Mouse (Mus musculus) fat pad, adult 2 months (tissue): Measurements from ENCODE around the gene Dusp12.
A peak's percentile ranks its signal among the peaks of the same experiment; 100 is the strongest.

Experiments used
- DNase-seq: peaks from one replicate; pipeline ENCODE4 v3.0.0-alpha.2; 2011; ENCODE audit warnings: low read depth, low spot score; ENCODE audit errors: extremely low read depth

Dusp12 gene

GRCm38 (mm10) chr1:170898413-170899075 lies 13.2 kb upstream of the Dusp12 start:
- DNase-seq: no peak

- DNase-seq: no peak
Observed at GRCm38 (mm10) chr1:170896651-170897281, 11.4 kb upstream of the Dusp12 start.

GRCm38 (mm10) chr1:170894603-170895602 lies 9.6 kb upstream of the Dusp12 start:
- DNase-seq: no peak

GRCm38 (mm10) chr1:170892279-170892678 lies 6.9 kb upstream of the Dusp12 start:
- DNase-seq: no peak

- DNase-seq: no peak
Observed at GRCm38 (mm10) chr1:170891646-170892045, 6.3 kb upstream of the Dusp12 start.

- no peak for DNase-seq
Observed at GRCm38 (mm10) chr1:170889310-170889709, 4.0 kb upstream of the Dusp12 start.

GRCm38 (mm10) chr1:170886044-170886458 lies 711 bp upstream of the Dusp12 start:
- no peak for DNase-seq

GRCm38 (mm10) chr1:170884390-170884789 lies 950 bp downstream of the Dusp12 start:
- DNase-seq: no peak

GRCm38 (mm10) chr1:170882915-170883485 lies 2.3 kb downstream of the Dusp12 start:
- no peak for DNase-seq

- no peak for DNase-seq
Observed at GRCm38 (mm10) chr1:170876906-170877305, 8.4 kb downstream of the Dusp12 start.

- no peak for DNase-seq
Observed at GRCm38 (mm10) chr1:170875676-170876075, 9.7 kb downstream of the Dusp12 start.

GRCm38 (mm10) chr1:170871961-170872360 lies 13.4 kb downstream of the Dusp12 start:
- DNase-seq: no peak

- no peak for DNase-seq
Observed at GRCm38 (mm10) chr1:170871402-170871801, 13.9 kb downstream of the Dusp12 start.

GRCm38 (mm10) chr1:170868905-170869283 lies 16.4 kb downstream of the Dusp12 start:
- DNase-seq: no peak

- peak; percentile 50 for DNase-seq
Observed at GRCm38 (mm10) chr1:170868107-170868904, 17.0 kb downstream of the Dusp12 start.

GRCm38 (mm10) chr1:170867691-170868105 lies 17.6 kb downstream of the Dusp12 start, which contains the start of gene Atf6:
Gene Atf6, minus strand, starts transcription at chr1:170867771.
- DNase-seq: peak; percentile 46

GRCm38 (mm10) chr1:170866992-170867690 lies 18.2 kb downstream of the Dusp12 start:
- peak; percentile 58 for DNase-seq

GRCm38 (mm10) chr1:170865406-170865805 lies 19.9 kb downstream of the Dusp12 start:
- DNase-seq: no peak

GRCm38 (mm10) chr1:170864754-170865153 lies 20.6 kb downstream of the Dusp12 start:
- DNase-seq: no peak

GRCm38 (mm10) chr1:170864234-170864633 lies 21.1 kb downstream of the Dusp12 start:
- no peak for DNase-seq
